Mouse (Mus musculus) midbrain, embryonic 13.5 days (tissue): ENCODE results near the gene Eif4g2. TPM values are rescaled to one million over a fixed set of nuclear protein-coding genes. Genes with fewer than 3 reads are reported as not detected.

ENCODE experiments used
- polyA plus RNA-seq: library from polyadenylated mRNA; unstranded; fragments of >200 nt; fragmentation: Nextera tagmentation; extraction: Ambion mirVana; gene quantifications from 2 replicates; pipeline ENCODE4 v1.2.1, GENCODE M21; 2015

Gene Eif4g2
- polyA plus RNA-seq, 1 experiment from 2014 or later, result 1,301 TPM

Other genes with a start within 250 kb of the Eif4g2 start
- gene Rnf141, start 238.6 kb downstream of the Eif4g2 start, polyA plus RNA-seq, result 24.8 and 25.7 TPM in 2 replicates
- gene Lyve1, start 219.8 kb downstream of the Eif4g2 start, polyA plus RNA-seq, result 4.2 and 5.3 TPM in 2 replicates
- 0.62 and 0.86 TPM in 2 replicates for gene Mrvi1, start 100.6 kb downstream of the Eif4g2 start, polyA plus RNA-seq
- gene Ctr9, start 54.1 kb downstream of the Eif4g2 start, polyA plus RNA-seq, result 99.7 and 102 TPM in 2 replicates